Mouse (Mus musculus): Measurements from ENCODE around the gene Sinhcaf. TPM values are rescaled to one million over a fixed set of nuclear protein-coding genes. Genes with fewer than 3 reads are reported as not detected.
"Not testable (repeated sequence)": the region's sequence is repeated elsewhere in the genome, so short reads cannot be mapped to it uniquely, and the experiment has no call there.

The Sinhcaf gene
- total RNA-seq (2014; rRNA removed), result 19.1 and 25.9 TPM in 2 replicates
- 19.2 and 23.0 TPM in 2 replicates for polyA plus RNA-seq (2015; fragmentation: Nextera tagmentation; extraction: Ambion mirVana)

- Histone ChIP-seq H3K27me3 (ENCODE audit: insufficient read depth, low read length) (no peaks in the 10 kb centered on the region), H3K9me3 (ENCODE audit: low read length) (no peaks in the 10 kb centered on the region), H3K36me3 (ENCODE audit: insufficient read depth, low read length) (no peaks in the 10 kb centered on the region), H3K4me3 (ENCODE audit: low read length) (peak within 1 kb of the TSS; percentile 83), H3K27ac (peak within 1 kb of the TSS; percentile 73), H3K4me2 (ENCODE audit: low read depth, low read length) (peak within 1 kb of the TSS; percentile 94), H3K9ac (replicated peaks; ENCODE audit: low read length) (peak within 1 kb of the TSS; percentile 81), H3K4me1 (ENCODE audit: insufficient read depth, low read length) (no peaks in the 10 kb centered on the region)
- DNase-seq (ENCODE audit: low spot score) (peak; percentile 98), ATAC-seq (peak; percentile 88)
- WGBS, result under 1% methylated on average over 47 of the region's 47 CpGs
- no peak for TF ChIP-seq CTCF (IDR thresholded peaks at IDR 0.05; ENCODE audit: low read depth)
These were observed at the start of gene Sinhcaf for GRCm38 (mm10) chr6:148946409-148946742. Gene Sinhcaf (minus strand): TSS chr6:148946467.

DNA sequence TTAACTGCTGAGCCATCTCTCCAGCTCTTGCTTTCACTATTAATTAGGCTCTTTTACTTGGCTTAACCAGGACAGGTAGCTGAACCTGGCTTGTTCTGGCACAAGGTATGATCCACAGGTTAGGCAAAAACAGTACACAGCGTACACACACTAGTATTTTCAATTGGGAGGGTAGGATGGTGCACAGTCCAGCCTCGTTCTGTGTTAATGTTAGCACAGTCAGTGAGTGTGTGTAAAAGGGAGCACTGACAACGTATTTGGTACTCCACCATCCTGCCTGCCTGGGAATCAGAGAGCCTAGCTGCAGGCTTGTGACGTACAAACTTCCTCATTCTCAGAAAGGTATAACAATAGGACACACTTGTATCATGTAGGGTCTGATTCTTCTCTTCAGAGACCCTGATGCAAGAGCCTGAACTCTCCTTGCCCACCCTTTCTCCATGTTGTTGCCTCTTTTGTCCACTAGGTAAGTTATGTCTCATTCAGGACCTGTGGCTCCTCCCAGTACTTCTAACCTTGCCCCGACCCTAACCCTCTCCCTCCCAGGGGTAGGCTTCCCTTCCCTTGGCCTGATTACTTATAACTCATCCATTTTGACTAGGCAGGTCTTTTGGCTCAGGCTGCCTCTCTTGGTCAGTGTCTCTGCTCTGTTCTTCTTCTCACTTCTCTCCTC, 48.2 kb upstream of the Sinhcaf start:
- H3K4me1 ChIP-seq (ENCODE audit: insufficient read depth, low read length), result no peaks in the 10 kb centered on the region
- H3K4me3 ChIP-seq (ENCODE audit: low read length), result no peak overlapping the region
- TF ChIP-seq CTCF (IDR thresholded peaks at IDR 0.05; ENCODE audit: low read depth), result no peak
- H3K9ac ChIP-seq (replicated peaks; ENCODE audit: low read length), result no peak overlapping the region
- peak; percentile 51; the same call in 1 of the 2 replicates for ATAC-seq
- no peak overlapping the region for H3K27ac ChIP-seq
- no peaks in the 10 kb centered on the region for H3K9me3 ChIP-seq (ENCODE audit: low read length)
- DNase-seq (ENCODE audit: low spot score), result no peak
- peaks cover 28% of the 10 kb centered on the region; the same call in 1 of the 2 replicates for H3K36me3 ChIP-seq (ENCODE audit: insufficient read depth, low read length)
- H3K4me2 ChIP-seq (ENCODE audit: low read depth, low read length), result no peak overlapping the region
- H3K27me3 ChIP-seq (ENCODE audit: insufficient read depth, low read length), result no peaks in the 10 kb centered on the region
- WGBS, result 55% methylated on average over 5 of the region's 5 CpGs

DNA sequence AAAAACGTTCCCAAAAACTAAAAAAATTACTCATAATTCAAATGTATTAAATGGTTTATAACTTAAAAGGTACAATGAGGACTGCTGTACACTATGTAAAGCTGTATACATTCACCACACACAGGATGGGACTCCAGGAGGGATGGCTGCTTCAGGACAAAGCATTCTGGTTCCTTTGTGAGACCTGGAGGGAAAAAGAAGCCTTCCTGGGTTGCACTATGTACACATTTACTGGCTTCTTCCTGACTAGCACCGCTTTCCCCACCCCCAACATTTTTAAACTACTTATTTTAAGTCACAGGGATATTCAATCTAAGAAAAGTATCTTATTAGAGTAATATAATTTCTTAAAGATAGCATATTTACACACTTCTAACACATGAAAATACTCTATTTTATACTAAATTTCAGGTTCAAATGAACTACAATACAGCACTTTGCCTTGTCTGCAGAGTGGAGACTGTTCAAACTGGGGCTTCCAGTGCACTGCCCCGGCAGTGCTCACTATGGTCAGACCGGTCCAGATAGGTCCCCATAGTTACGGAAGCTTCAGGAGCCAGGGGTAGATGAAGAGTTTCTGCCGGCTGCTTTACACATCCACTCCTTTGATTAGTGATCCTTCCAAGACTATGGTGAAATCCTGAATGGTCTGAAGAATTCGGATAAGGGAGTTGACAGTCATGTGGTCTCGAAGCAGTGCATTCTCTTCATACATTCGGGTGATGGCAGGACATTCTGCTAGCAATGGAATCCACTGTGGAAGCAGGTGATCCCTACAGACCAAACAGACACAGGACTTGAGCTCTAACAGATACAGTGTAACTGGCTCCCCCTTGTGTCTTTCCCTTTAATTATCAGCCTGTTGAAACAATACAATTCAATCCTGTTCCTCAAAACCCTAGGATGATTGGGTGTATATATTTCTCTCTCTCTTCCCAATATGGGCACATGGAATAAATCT, 47.1 kb upstream of the Sinhcaf start:
- Histone ChIP-seq H3K36me3 (ENCODE audit: insufficient read depth, low read length) (peaks cover 28% of the 10 kb centered on the region; the same call in 1 of the 2 replicates), H3K4me2 (ENCODE audit: low read depth, low read length) (no peak overlapping the region), H3K9ac (replicated peaks; ENCODE audit: low read length) (no peak overlapping the region), H3K27me3 (ENCODE audit: insufficient read depth, low read length) (no peaks in the 10 kb centered on the region), H3K4me3 (ENCODE audit: low read length) (no peak overlapping the region), H3K9me3 (ENCODE audit: low read length) (no peaks in the 10 kb centered on the region), H3K4me1 (ENCODE audit: insufficient read depth, low read length) (no peaks in the 10 kb centered on the region), H3K27ac (no peak overlapping the region)
- ATAC-seq (peak; percentile 83), DNase-seq (ENCODE audit: low spot score) (peak; percentile 73)
- 18% methylated on average over 9 of the region's 9 CpGs for WGBS
- peak; percentile 64 for TF ChIP-seq CTCF (IDR thresholded peaks at IDR 0.05; ENCODE audit: low read depth)

GRCm38 (mm10) chr6:148992373-148993116, 46.3 kb upstream of the Sinhcaf start:
- no peaks in the 10 kb centered on the region for H3K4me1 ChIP-seq (ENCODE audit: insufficient read depth, low read length)
- no peak for TF ChIP-seq CTCF (IDR thresholded peaks at IDR 0.05; ENCODE audit: low read depth)
- no peak overlapping the region for H3K4me2 ChIP-seq (ENCODE audit: low read depth, low read length)
- no peak overlapping the region for H3K9ac ChIP-seq (replicated peaks; ENCODE audit: low read length)
- H3K4me3 ChIP-seq (ENCODE audit: low read length), result no peak overlapping the region
- H3K9me3 ChIP-seq (ENCODE audit: low read length), result no peaks in the 10 kb centered on the region
- 26% methylated on average over 4 of the region's 4 CpGs for WGBS
- no peak overlapping the region for H3K27ac ChIP-seq
- ATAC-seq, result no peak
- no peak for DNase-seq (ENCODE audit: low spot score)
- no peaks in the 10 kb centered on the region for H3K27me3 ChIP-seq (ENCODE audit: insufficient read depth, low read length)
- peaks cover 24% of the 10 kb centered on the region; the same call in 1 of the 2 replicates for H3K36me3 ChIP-seq (ENCODE audit: insufficient read depth, low read length)

- TF ChIP-seq CTCF (IDR thresholded peaks at IDR 0.05; ENCODE audit: low read depth), result no peak
- no peak overlapping the region for H3K4me3 ChIP-seq (ENCODE audit: low read length)
- H3K4me2 ChIP-seq (ENCODE audit: low read depth, low read length), result no peak overlapping the region
- no peak overlapping the region for H3K27ac ChIP-seq
- H3K9me3 ChIP-seq (ENCODE audit: low read length), result no peaks in the 10 kb centered on the region
- no peaks in the 10 kb centered on the region for H3K27me3 ChIP-seq (ENCODE audit: insufficient read depth, low read length)
- no peaks in the 10 kb centered on the region for H3K4me1 ChIP-seq (ENCODE audit: insufficient read depth, low read length)
- DNase-seq (ENCODE audit: low spot score), result no peak
- no peak for ATAC-seq
- 38% methylated on average over 6 of the region's 6 CpGs for whole genome bisulfite sequencing
- H3K9ac ChIP-seq (replicated peaks; ENCODE audit: low read length), result no peak overlapping the region
- peaks cover 20% of the 10 kb centered on the region; the same call in 1 of the 2 replicates for H3K36me3 ChIP-seq (ENCODE audit: insufficient read depth, low read length)
These were observed 45.5 kb upstream of the Sinhcaf start for GRCm38 (mm10) chr6:148991660-148992372.

DNA sequence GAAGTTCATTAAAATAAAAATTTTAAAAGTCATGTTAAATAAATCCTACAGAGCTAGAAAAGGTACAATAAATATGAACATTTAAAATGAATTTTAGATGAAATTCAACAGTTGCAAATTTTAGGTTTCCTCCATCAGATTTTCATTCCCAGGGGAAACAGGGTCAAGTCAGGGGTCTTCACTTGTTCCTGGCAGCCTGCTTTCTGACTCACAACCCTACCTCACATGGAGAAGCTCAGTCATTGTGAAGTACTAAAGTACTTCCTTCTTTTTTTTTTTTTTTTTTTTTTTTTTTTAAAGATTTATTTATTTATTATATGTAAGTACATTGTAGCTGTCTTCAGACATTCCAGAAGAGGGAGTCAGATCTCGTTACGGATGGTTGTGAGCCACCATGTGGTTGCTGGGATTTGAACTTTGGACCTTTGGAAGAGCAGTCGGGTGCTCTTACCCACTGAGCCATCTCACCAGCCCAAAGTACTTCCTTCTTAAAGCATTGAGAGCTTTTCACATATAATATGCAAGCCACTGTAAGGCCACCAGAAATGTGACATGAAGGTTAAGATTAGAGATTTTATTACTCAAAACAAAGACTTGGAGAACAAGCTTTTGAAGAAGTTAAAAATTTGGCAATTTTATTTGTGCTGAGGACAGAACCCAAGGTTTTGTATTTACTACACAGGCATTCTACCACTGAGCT, 43.7 kb upstream of the Sinhcaf start:
- peaks cover 11% of the 10 kb centered on the region; the same call in 1 of the 2 replicates for H3K36me3 ChIP-seq (ENCODE audit: insufficient read depth, low read length)
- H3K4me1 ChIP-seq (ENCODE audit: insufficient read depth, low read length); H3K9me3 ChIP-seq (ENCODE audit: low read length); ATAC-seq; H3K4me2 ChIP-seq (ENCODE audit: low read depth, low read length); H3K4me3 ChIP-seq (ENCODE audit: low read length); H3K9ac ChIP-seq (replicated peaks; ENCODE audit: low read length); H3K27me3 ChIP-seq (ENCODE audit: insufficient read depth, low read length); H3K27ac ChIP-seq; DNase-seq (ENCODE audit: low spot score): not testable (repeated sequence)
- WGBS, result 86% methylated on average over 1 of the region's 3 CpGs
